Mouse (Mus musculus): ENCODE results near the gene Dennd6b. TPM values are rescaled to one million over a fixed set of nuclear protein-coding genes. Genes with fewer than 3 reads are reported as not detected.

The Dennd6b gene
- total and polyA plus RNA-seq, 3 experiments = 8.4 to 24.0 (median 9.1) TPM

- peak; percentile 32 to 52 for DNase-seq
- intact Hi-C loops (cut with DNase I) = no loop called here
These were observed 46.3 kb downstream of the Dennd6b start for GRCm38 (mm10) chr15:89150041-89150390.

GRCm38 (mm10) chr15:89149271-89150040, 46.8 kb downstream of the Dennd6b start, which contains the start of gene Mapk11:
Mapk11 (minus strand) TSS chr15:89149628.
- H3K4me3 ChIP-seq = peak within 1 kb of the TSS; percentile 80
- H3K79me2 ChIP-seq (replicated peaks; ENCODE audit: control insufficient read depth, insufficient read depth, low read length) = no peaks in the 10 kb centered on the region
- peaks cover 6% of the 10 kb centered on the region for H3K4me1 ChIP-seq (ENCODE audit: control insufficient read depth, insufficient read depth, low read length)
- TF ChIP-seq EP300 (IDR thresholded peaks at IDR 0.05; ENCODE audit: insufficient read depth, low read depth, low read length) (no peak), POLR2A (IDR thresholded peaks at IDR 0.05; ENCODE audit: insufficient read depth, low read depth, low read length) (no peak), CTCF (IDR thresholded peaks at IDR 0.05) (no peak)
- DNase-seq = peak; percentile 72 to 75
- no peaks in the 10 kb centered on the region for H3K36me3 ChIP-seq (ENCODE audit: control insufficient read depth, insufficient read depth, low read length)
- intact Hi-C loops (cut with DNase I) = loop anchor here (10.0 kb wide), 1 partner anchor 225 kb away; the partner anchor contains the start of genes Odf3b, Sco2 and Tymp
- WGBS = under 1% methylated on average over 61 of the region's 61 CpGs
- H3K27me3 ChIP-seq (ENCODE audit: control insufficient read depth, insufficient read depth, low read length) = no peaks in the 10 kb centered on the region
- peak within 1 kb of the TSS; percentile 80 for H3K27ac ChIP-seq
- peak within 1 kb of the TSS; percentile 78 for H3K9ac ChIP-seq (ENCODE audit: low read depth, low read length)

More at GRCm38 (mm10) chr15:89150041-89150390, 46.3 kb downstream of the Dennd6b start:
- Histone ChIP-seq H3K4me3 (peak overlapping the region; percentile 80), H3K9ac (ENCODE audit: low read depth, low read length) (no peak overlapping the region), H3K4me1 (ENCODE audit: control insufficient read depth, insufficient read depth, low read length) (peaks cover 6% of the 10 kb centered on the region), H3K79me2 (replicated peaks; ENCODE audit: control insufficient read depth, insufficient read depth, low read length) (no peaks in the 10 kb centered on the region), H3K36me3 (ENCODE audit: control insufficient read depth, insufficient read depth, low read length) (no peaks in the 10 kb centered on the region), H3K27ac (peak overlapping the region; percentile 49), H3K27me3 (ENCODE audit: control insufficient read depth, insufficient read depth, low read length) (no peaks in the 10 kb centered on the region)
- 10% methylated on average over 13 of the region's 13 CpGs for WGBS
- TF ChIP-seq EP300 (IDR thresholded peaks at IDR 0.05; ENCODE audit: insufficient read depth, low read depth, low read length) (no peak), CTCF (IDR thresholded peaks at IDR 0.05) (0 out of 2 replicates have a peak, but pooled peaks have one; percentile 8)

GRCm38 (mm10) chr15:89148496-89149270, 47.6 kb downstream of the Dennd6b start:
- Histone ChIP-seq H3K4me1 (ENCODE audit: control insufficient read depth, insufficient read depth, low read length) (peaks cover 6% of the 10 kb centered on the region), H3K9ac (ENCODE audit: low read depth, low read length) (peak overlapping the region; percentile 78), H3K79me2 (replicated peaks; ENCODE audit: control insufficient read depth, insufficient read depth, low read length) (no peaks in the 10 kb centered on the region), H3K27me3 (ENCODE audit: control insufficient read depth, insufficient read depth, low read length) (no peaks in the 10 kb centered on the region), H3K36me3 (ENCODE audit: control insufficient read depth, insufficient read depth, low read length) (no peaks in the 10 kb centered on the region), H3K27ac (peak overlapping the region; percentile 80), H3K4me3 (peak overlapping the region; percentile 80)
- no peak for TF ChIP-seq EP300 (IDR thresholded peaks at IDR 0.05; ENCODE audit: insufficient read depth, low read depth, low read length)
- no peak for TF ChIP-seq POLR2A (IDR thresholded peaks at IDR 0.05; ENCODE audit: insufficient read depth, low read depth, low read length)
- no peak for TF ChIP-seq CTCF (IDR thresholded peaks at IDR 0.05)
- intact Hi-C loops (cut with DNase I) = loop anchor here (10.0 kb wide), 1 partner anchor 226 kb away; the partner anchor contains the start of genes Odf3b, Sco2 and Tymp
- no peak for DNase-seq
- WGBS = 11% methylated on average over 25 of the region's 25 CpGs

GRCm38 (mm10) chr15:89147895-89148294, 48.4 kb downstream of the Dennd6b start:
- no peaks in the 10 kb centered on the region for H3K36me3 ChIP-seq (ENCODE audit: control insufficient read depth, insufficient read depth, low read length)
- no peak overlapping the region for H3K27ac ChIP-seq
- TF ChIP-seq CTCF (IDR thresholded peaks at IDR 0.05) (no peak), POLR2A (IDR thresholded peaks at IDR 0.05; ENCODE audit: insufficient read depth, low read depth, low read length) (no peak), EP300 (IDR thresholded peaks at IDR 0.05; ENCODE audit: insufficient read depth, low read depth, low read length) (no peak)
- H3K4me1 ChIP-seq (ENCODE audit: control insufficient read depth, insufficient read depth, low read length) = peaks cover 7% of the 10 kb centered on the region
- intact Hi-C loops (cut with DNase I) = loop anchor here (10.0 kb wide), 1 partner anchor 227 kb away; the partner anchor contains the start of genes Odf3b, Sco2 and Tymp
- H3K27me3 ChIP-seq (ENCODE audit: control insufficient read depth, insufficient read depth, low read length) = no peaks in the 10 kb centered on the region
- no peak for DNase-seq
- 63% methylated on average over 4 of the region's 4 CpGs for WGBS
- H3K4me3 ChIP-seq = no peak overlapping the region
- no peak overlapping the region for H3K9ac ChIP-seq (ENCODE audit: low read depth, low read length)
- H3K79me2 ChIP-seq (replicated peaks; ENCODE audit: control insufficient read depth, insufficient read depth, low read length) = no peaks in the 10 kb centered on the region

GRCm38 (mm10) chr15:89147456-89147855, 48.8 kb downstream of the Dennd6b start:
- no peaks in the 10 kb centered on the region for H3K36me3 ChIP-seq (ENCODE audit: control insufficient read depth, insufficient read depth, low read length)
- peaks cover 7% of the 10 kb centered on the region for H3K4me1 ChIP-seq (ENCODE audit: control insufficient read depth, insufficient read depth, low read length)
- intact Hi-C loops (cut with DNase I) = loop anchor here (10.0 kb wide), 1 partner anchor 227 kb away; the partner anchor contains the start of genes Odf3b, Sco2 and Tymp
- no peak for DNase-seq
- H3K27ac ChIP-seq = no peak overlapping the region
- H3K9ac ChIP-seq (ENCODE audit: low read depth, low read length) = no peak overlapping the region
- H3K79me2 ChIP-seq (replicated peaks; ENCODE audit: control insufficient read depth, insufficient read depth, low read length) = no peaks in the 10 kb centered on the region
- TF ChIP-seq EP300 (IDR thresholded peaks at IDR 0.05; ENCODE audit: insufficient read depth, low read depth, low read length) = no peak
- TF ChIP-seq CTCF (IDR thresholded peaks at IDR 0.05) = no peak
- TF ChIP-seq POLR2A (IDR thresholded peaks at IDR 0.05; ENCODE audit: insufficient read depth, low read depth, low read length) = no peak
- H3K27me3 ChIP-seq (ENCODE audit: control insufficient read depth, insufficient read depth, low read length) = no peaks in the 10 kb centered on the region
- H3K4me3 ChIP-seq = no peak overlapping the region; the same call in 1 of the 2 replicates
- WGBS = 31% methylated on average over 10 of the region's 10 CpGs

Data from heart, adult 2 months (tissue).